Mouse (Mus musculus) liver, postnatal 0 days (tissue): ENCODE results near the gene Mrnip.

Source experiments
- CTCF ChIP-seq: sonication (generic); IDR thresholded peaks from 2 replicates; pipeline ENCODE4 v1.5.1; 2016; ENCODE audit warnings: antibody characterized with exemption, low read depth
- EP300 ChIP-seq: IDR thresholded peaks from 2 replicates; pipeline ENCODE4 v1.6.1; 2016; ENCODE audit warnings: antibody characterized with exemption, low read depth, mild to moderate bottlenecking

- no peak for TF ChIP-seq CTCF
- TF ChIP-seq EP300: peak; percentile 46; the same call in 1 of the 2 replicates
These were observed 38.9 kb downstream of the Mrnip start for GRCm38 (mm10) chr11:50212848-50213758.
